Mouse (Mus musculus): Measurements from ENCODE around the gene Tnfsf10.

Gene Tnfsf10

DNA sequence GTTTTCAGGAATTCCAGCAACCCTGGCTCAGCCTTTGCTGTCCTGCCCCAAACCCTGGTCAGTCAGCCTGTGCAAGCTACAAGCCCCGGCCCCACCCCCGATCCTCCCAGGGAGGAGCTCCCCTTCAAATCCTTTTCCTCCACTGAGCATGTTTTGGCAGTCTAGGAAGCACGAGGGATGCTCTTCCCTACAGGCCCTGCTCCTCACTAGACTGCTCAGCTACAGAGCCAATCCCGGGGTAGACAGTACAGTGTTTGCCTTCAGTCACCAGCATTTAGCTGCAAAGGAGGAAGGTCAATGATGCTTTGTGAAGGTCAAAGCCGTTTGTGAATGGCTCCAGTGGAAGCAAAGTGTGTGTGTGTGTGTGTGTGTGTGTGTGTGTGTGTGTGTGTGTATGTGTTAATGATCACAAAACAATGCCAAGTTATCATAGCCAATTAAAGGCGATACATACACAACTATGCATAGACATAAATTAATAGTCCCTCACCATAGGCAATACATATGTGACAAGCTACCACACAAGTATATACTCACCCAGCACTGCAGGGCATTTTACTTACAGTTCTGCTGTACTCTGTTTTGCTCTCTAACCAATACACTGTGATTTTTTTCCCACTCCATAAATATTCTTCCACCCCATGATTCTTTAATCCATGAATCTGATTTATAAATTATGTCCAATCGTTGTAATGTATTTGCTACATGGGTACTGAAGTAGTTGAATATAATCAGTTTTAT, 23.0 kb upstream of the Tnfsf10 start:
- TF ChIP-seq GATA4 (IDR thresholded peaks at IDR 0.05; ENCODE audit: insufficient replicate concordance, low read length) = no peak

DNA sequence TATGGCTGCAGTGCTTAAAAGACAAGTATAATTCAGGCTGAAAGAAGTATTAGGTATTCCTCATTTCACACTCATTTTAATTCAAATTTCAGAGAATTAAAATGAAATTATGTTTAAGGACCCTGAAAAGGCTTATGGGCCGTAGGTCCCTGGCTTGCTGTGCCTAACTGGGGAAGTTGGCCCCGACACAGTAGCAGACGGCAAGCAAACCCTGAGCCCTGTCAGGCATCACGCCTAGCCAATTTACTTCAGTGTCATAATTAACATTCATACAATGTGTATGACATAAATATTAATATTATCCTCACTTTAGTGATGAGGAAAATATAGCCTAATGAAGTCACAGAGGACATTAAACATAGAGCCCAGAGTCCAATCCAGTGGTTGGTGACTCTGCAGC, 16.4 kb upstream of the Tnfsf10 start:
- TF ChIP-seq GATA4 (IDR thresholded peaks at IDR 0.05; ENCODE audit: insufficient replicate concordance, low read length) = no peak

DNA sequence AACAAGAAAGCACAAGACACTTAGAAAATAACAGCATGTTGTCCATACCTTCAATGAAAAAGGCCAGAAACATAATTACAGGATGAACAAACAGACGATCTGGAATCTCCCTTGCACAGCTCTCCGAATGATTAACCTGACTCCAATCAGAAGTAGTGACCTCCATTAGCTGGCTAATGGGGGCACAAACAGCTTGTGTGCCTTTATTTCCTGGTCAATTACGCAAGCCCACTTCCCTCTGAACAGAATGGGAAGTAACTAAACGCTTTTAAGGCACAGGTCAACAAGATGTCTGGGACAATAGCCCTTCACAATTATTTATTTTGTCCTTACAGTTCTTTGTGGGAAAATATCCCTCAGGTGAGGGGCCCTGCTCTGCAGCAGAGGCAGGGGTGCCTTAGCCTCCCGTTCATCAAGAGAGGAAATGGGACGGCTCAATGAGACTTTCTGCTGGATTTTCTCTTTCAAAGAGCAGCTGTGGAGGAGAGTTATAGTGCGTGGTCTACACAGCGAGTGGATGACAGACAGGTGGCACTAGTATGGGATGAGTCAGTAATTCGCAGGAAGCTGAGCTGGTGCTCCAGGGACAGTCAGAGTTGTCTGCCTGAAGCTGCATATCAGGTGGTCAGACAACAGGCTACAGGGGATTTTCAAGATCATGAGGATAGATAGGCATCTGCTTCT, 14.3 kb upstream of the Tnfsf10 start:
- no peak for TF ChIP-seq GATA4 (IDR thresholded peaks at IDR 0.05; ENCODE audit: insufficient replicate concordance, low read length)

DNA sequence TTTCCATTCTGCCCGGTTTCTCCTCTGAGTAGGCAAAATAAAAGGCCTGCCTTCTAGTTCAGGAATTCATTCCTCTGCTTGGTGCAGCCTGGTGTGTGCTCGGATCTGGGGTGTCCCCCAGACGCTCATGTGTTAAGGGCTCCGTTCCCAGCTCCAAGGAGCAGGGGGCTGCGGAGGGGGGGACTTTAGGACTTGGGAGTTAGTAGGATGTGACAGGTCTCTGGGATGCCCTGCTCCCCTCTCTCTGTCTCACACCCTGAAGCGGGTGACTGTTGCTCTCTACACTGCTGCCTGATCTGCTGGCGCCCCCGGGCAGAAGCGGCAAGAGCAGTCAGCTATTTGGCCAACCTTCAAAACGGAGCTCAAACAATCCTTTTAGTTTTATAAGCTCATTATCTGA, 10.0 kb upstream of the Tnfsf10 start:
- TF ChIP-seq GATA4 (IDR thresholded peaks at IDR 0.05; ENCODE audit: insufficient replicate concordance, low read length) = no peak

DNA sequence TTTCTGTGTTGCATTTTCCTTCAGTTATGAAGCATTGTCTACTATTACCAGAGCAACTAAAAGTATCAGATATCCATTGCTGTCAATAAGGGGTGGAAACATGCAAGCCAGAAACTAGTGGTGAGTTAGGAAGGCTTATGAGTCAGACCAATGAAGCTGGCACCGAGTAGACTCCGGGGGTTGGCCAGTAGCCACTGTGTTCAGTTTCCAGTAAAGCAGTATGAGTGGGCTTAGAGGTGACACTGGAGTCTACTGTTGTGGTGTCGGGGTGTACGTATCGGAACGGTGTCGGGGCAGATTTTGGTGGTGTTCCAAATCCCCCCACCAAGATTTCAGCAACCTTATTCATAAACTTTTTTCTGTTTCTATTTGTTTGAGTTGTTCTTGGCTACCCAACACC, 5.9 kb upstream of the Tnfsf10 start:
- TF ChIP-seq GATA4 (IDR thresholded peaks at IDR 0.05; ENCODE audit: insufficient replicate concordance, low read length) = no peak

DNA sequence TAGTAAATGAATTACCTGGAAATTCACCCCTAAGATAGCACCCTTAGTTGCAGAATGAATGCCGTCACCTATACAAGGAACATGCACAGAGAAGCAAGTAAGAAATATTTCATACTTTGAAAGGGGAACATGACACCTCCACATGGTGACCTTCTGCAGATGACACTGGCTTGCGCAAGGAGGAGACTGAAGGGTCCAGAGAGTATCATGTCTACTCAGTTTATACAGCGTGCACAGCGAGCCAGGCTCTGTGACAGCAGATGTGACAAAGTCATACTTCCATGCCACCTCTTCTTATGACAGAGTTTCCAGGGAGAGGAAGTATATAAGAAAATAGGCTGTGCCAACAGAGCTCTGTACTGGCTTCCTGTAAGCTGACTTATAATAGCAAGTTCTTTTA, 5.4 kb upstream of the Tnfsf10 start:
- no peak for TF ChIP-seq GATA4 (IDR thresholded peaks at IDR 0.05; ENCODE audit: insufficient replicate concordance, low read length)

DNA sequence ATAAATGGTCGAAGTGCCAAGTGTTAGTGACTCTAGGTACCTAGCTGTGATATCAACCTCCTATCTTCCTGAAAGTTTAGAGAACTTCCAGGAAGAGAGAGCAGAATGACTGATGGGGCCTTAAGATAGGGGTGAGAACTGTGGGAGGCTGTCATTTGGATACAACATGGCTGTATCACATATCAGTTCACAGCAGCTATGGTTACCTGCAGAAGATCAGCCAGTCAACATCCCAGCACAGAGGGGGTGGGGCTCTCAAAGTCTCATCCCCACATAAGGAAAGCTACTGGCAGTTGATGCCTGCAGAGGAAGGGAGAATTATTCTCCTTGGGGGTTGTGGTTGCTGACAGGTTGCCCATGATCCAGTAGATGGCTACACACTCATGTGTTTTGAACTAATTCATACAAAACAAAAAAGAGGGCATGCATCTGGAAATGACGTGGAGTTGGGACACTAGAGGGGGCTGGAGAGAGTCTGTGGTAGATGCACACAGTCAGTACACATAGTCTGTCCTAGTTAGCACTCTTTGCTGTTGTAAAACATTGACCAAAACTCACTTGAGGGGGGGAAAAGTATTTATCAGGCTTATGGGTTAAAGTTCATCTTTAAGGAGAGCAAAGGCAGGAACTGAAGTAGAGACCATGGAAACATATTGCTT, 2.2 kb upstream of the Tnfsf10 start:
- no peak for TF ChIP-seq GATA4 (IDR thresholded peaks at IDR 0.05; ENCODE audit: insufficient replicate concordance, low read length)

DNA sequence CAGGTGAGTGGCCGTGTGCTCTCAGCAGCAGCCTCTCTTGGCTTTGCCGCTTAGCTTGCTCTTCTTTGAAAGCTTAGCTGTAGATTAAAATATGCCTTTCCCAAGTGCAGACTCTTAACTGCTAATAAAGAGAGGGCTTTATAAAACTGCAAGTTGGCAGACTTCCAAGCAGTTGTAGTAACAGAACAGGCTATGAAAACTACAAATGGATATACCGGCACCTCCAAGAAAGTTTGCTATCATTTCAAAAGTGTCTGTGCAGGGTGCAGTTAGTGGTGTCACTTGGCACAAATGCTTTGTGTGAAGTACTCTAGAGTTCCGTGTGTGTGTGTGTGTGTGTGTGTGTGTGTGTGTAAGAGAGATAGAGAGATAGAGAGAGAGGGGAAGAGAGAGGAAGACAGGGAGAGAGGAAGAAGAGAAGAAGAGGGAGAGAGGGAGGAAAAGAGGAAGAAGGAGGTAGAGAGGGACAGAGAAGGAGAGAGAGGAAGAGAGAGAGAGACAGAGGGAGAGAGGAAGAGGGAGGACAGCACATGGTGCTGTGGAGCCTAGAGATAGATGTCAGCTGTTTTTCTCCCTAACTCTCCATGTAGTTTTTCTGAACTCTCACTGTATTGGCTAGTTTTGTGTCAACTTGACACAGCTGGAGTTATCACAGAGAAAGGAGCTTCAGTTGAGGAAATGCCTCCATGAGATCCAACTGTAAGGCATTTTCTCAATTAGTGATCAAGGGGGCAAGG, 628 bp downstream of the Tnfsf10 start:
- peak; percentile 15; the same call in 1 of the 2 replicates for TF ChIP-seq GATA4 (IDR thresholded peaks at IDR 0.05; ENCODE audit: insufficient replicate concordance, low read length)

DNA sequence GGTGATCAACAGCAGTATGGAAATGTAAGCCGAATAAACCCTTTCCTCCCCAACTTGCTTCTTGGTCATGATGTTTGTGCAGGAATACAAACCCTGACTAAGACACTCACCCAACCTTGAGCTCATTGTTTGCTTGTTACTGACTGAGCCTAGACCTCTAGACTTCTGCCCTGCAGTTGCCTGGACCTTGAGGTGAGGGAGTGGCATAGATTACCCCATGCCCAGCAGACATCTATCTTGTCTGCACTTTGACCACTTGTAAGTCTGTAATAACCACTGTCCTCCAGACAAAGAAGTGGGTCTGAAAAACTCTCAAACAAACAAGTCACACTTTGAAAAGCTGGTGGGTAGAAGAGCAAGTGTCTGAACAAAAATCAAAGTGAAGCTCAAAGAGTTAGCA, 2.8 kb downstream of the Tnfsf10 start:
- TF ChIP-seq GATA4 (IDR thresholded peaks at IDR 0.05; ENCODE audit: insufficient replicate concordance, low read length) = no peak

DNA sequence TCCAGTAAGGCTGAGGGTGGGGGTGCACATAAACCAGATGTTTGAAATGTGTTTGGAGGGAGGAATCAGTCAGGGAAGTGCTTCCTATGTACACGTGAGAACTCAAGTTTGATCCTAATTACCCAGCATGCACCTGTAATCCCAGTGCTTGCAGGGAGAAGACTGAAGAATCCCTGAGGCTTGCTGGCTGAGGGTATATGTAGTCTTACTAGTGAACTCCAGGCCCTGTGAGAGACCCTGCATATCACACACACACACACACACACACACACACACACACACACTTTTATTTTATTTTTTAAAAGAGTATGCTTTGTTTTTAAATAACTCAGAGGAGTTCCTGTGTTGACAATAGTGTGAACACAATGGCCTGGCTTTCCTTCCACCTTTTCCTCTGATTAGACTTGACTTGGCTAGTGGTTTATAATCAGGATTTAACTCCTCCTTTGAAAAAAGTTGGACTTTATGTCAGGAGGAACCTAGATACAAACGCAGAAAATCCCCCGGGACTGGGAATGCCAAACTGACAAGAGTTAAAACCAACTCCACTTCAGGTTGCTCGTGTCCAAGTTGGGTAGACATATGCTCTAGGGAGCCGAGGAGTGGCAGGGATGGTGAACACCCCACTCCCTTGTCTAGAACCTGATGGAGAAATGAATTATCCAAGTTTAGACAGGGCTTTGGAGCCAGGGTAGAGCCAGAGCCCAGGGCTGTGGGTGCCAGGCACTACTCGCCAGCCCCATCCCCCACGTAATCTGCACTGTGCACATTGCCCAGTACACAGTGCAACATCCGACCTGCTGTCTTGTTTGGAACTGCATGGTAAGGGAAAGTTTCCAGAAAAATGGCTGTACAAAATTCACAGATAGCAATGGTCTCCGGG, 4.0 kb downstream of the Tnfsf10 start:
- peak; percentile 74; the same call in 1 of the 2 replicates for TF ChIP-seq GATA4 (IDR thresholded peaks at IDR 0.05; ENCODE audit: insufficient replicate concordance, low read length)

DNA sequence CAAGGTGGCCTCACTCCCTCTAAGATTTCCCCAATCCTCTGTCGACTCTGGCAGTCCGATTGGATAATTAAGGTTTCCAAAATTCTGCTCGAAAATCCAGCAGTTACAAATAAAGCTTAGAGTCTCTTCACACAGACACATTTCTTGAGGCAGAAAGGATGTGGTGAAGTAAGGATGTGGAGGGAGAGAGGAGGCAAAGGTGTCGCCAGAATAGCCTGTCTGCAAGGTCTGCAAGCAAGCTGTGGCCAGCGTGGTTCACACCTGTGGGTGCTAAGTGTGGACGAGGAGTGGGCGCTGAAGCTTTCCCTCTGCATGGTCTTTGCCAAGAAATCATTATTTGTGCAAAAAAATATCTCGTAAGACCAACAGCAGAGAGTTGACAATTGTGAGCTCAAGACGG, 5.8 kb downstream of the Tnfsf10 start:
- TF ChIP-seq GATA4 (IDR thresholded peaks at IDR 0.05; ENCODE audit: insufficient replicate concordance, low read length) = no peak

DNA sequence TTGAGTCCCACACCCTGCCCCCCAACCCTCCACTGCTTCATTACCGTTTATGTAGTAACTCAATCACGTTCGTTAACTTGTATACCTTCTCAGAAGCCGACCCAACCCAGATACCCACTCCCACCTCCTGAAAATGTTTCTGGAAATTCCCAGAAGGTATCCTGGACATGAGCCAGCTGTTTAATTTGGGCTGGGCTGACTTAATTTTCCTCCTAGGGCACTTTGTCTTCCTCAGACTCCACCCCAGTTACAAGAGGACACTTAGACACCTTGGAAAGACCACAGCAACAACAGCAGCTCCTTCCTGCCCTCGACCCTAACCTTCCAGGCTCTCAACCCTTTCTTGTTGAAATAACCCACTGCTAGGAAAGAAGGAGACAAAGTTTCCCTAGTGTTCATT, 6.7 kb downstream of the Tnfsf10 start:
- TF ChIP-seq GATA4 (IDR thresholded peaks at IDR 0.05; ENCODE audit: insufficient replicate concordance, low read length) = no peak

DNA sequence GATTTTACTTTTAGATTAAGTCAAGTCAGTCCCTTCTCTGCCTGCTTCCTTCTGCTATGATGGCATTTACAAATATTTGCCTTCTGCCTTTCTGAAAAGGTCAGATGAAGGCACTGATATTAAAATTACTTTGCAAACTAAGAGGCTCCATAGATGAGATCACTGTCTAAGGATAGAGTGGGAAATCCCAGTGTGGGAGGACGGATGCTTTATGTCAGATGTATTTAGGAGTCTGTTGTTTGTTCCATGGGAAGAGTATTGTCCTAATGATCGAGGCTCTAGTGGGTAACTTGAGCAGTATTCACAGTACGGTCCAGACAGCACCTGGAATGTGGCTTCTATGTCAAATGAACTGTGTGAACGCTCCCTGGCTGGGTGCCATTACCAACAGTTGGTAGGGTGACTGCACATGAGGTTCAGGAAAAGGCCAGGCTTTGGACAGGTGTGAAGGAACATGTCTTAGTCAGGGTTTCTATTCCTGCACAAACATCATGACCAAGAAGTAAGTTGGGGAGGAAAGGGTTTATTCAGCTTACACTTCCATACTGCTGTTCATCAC, 9.9 kb downstream of the Tnfsf10 start:
- no peak for TF ChIP-seq GATA4 (IDR thresholded peaks at IDR 0.05; ENCODE audit: insufficient replicate concordance, low read length)

DNA sequence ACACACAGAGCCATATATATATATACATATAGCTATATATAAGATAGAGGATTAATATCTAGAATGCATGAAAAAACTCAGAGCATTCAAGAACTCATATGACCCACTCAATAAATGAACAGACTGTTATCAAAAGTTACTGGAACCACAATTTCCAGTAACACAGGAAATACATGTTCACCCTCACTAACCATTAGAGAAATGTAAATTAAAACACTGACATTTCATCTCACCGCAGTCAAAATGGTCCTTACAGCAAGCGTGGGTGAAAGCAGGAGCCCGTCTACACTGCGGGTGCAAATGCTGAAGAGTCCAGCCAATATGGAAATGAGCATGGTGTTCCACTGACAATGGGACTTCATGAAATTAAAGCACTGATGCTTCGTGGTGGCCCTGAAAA, 13.9 kb downstream of the Tnfsf10 start:
- no peak for TF ChIP-seq GATA4 (IDR thresholded peaks at IDR 0.05; ENCODE audit: insufficient replicate concordance, low read length)
